Mouse (Mus musculus) cerebellum, adult 2 months (tissue): ENCODE measurements around the gene Cldn1.

Source experiments
- CTCF ChIP-seq: fragments of 200-500 bp; IDR thresholded peaks from 2 replicates; pipeline ENCODE4 v1.5.1; 2011; ENCODE audit warnings: low read depth, mild to moderate bottlenecking, control low read depth, low read length, moderate library complexity, borderline replicate concordance; ENCODE audit not compliant: insufficient read depth
- POLR2A ChIP-seq: fragments of 200-500 bp; IDR thresholded peaks from 2 replicates; pipeline ENCODE4 v1.6.1; 2011; ENCODE audit warnings: low read length, control low read depth, borderline replicate concordance; ENCODE audit not compliant: insufficient read depth

DNA sequence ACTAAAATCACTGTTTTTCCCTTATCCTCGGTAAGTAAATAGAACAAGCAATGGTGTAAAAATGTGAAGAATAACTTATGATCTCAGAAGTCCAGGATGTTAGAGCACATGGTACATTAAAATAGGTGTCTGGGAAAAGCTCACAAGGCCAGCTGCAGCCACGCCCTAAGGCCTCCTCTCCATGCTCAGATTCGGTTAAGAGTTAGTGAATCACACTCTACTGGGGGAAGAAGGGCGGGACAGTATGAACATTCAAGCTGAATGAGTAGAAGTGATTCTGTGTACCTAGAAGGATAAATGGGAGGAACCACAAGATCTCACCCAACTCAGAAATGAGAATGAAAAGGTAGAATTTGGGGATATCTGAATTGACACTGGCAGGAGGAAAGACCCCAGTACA, 28.9 kb upstream of the Cldn1 start:
- TF ChIP-seq POLR2A (no peak), CTCF (no peak)
